Mouse (Mus musculus) limb, embryonic 13.5 days (tissue): Measurements from ENCODE around the gene Foxj3. TPM values are rescaled to one million over a fixed set of nuclear protein-coding genes. Genes with fewer than 3 reads are reported as not detected.

Experiments used
- ATAC-seq: fragments of 200-750 bp; cut with Nextera tagmentation; 2 replicates; pipeline ENCODE4 v1.8.0; 2017; ENCODE audit warnings: low read depth, moderate number of reproducible peaks, moderate TSS enrichment; ENCODE audit not compliant: low FRiP score
- H3K27ac ChIP-seq: fragments of 300-500 bp; sonication (generic); 2 replicates; pipeline ENCODE4 v1.5.1; 2015; ENCODE audit warnings: inconsistent platforms, mild to moderate bottlenecking, moderate library complexity
- H3K27me3 ChIP-seq: fragments of 300-500 bp; sonication (generic); 2 replicates; pipeline ENCODE4 v1.6.1; 2015; ENCODE audit warnings: mild to moderate bottlenecking, inconsistent platforms
- H3K36me3 ChIP-seq: fragments of 300-500 bp; sonication (generic); 2 replicates; pipeline ENCODE4 v1.6.1; 2015; ENCODE audit warnings: inconsistent platforms, mild to moderate bottlenecking, moderate library complexity
- H3K4me1 ChIP-seq: fragments of 300-500 bp; sonication (generic); 2 replicates; pipeline ENCODE4 v1.6.1; 2015; ENCODE audit warnings: inconsistent platforms
- H3K4me2 ChIP-seq: fragments of 300-500 bp; sonication (generic); replicated peaks from 2 replicates; pipeline ENCODE4 v1.6.1; 2015; ENCODE audit warnings: inconsistent platforms, mild to moderate bottlenecking, moderate library complexity
- H3K4me3 ChIP-seq: fragments of 300-500 bp; sonication (generic); 2 replicates; pipeline ENCODE4 v1.5.1; 2015; ENCODE audit warnings: moderate library complexity, mild to moderate bottlenecking, inconsistent platforms
- H3K9ac ChIP-seq: fragments of 300-500 bp; sonication (generic); 2 replicates; pipeline ENCODE4 v1.6.1; 2015; ENCODE audit warnings: mild to moderate bottlenecking, inconsistent platforms
- H3K9me3 ChIP-seq: fragments of 300-500 bp; sonication (generic); 2 replicates; pipeline ENCODE4 v1.6.1; 2016; ENCODE audit warnings: inconsistent platforms
- WGBS: fragments of 180-500 bp; shearing (Covaris S2); methylation state at CpG from one replicate; pipeline ENCODE4 v1.1.7; 2015; 5-methylcytosine and 5-hydroxymethylcytosine counted together
- polyA plus RNA-seq: library from polyadenylated mRNA; unstranded; fragments of >200 nt; fragmentation: Nextera tagmentation; extraction: Ambion mirVana; gene quantifications from 2 replicates; pipeline ENCODE4 v1.2.1, GENCODE M21; 2015

The Foxj3 gene
- polyA plus RNA-seq, 1 experiment from 2014 or later: 26.9 TPM

- ATAC-seq: no peak
- Histone ChIP-seq H3K4me1 (no peaks in the 10 kb centered on the region), H3K27me3 (no peaks in the 10 kb centered on the region), H3K4me2 (no peak overlapping the region), H3K27ac (no peak overlapping the region), H3K9me3 (no peaks in the 10 kb centered on the region), H3K36me3 (no peaks in the 10 kb centered on the region), H3K9ac (no peak overlapping the region), H3K4me3 (no peak overlapping the region)
- 77% methylated on average over 10 of the region's 10 CpGs for whole genome bisulfite sequencing
Observed at GRCm38 (mm10) chr4:119669356-119670209, 132.8 kb downstream of the Foxj3 start.

- Histone ChIP-seq H3K27me3 (no peaks in the 10 kb centered on the region), H3K36me3 (no peaks in the 10 kb centered on the region), H3K9ac (no peak overlapping the region), H3K4me3 (no peak overlapping the region), H3K4me1 (no peaks in the 10 kb centered on the region), H3K27ac (no peak overlapping the region), H3K4me2 (no peak overlapping the region), H3K9me3 (no peaks in the 10 kb centered on the region)
- no peak for ATAC-seq
- WGBS: 49% methylated on average over 7 of the region's 7 CpGs
Observed at GRCm38 (mm10) chr4:119670210-119670555, 133.4 kb downstream of the Foxj3 start.

- Histone ChIP-seq H3K4me3 (no peak overlapping the region), H3K9me3 (no peaks in the 10 kb centered on the region), H3K9ac (no peak overlapping the region), H3K4me2 (no peak overlapping the region), H3K27me3 (no peaks in the 10 kb centered on the region), H3K27ac (no peak overlapping the region), H3K4me1 (no peaks in the 10 kb centered on the region), H3K36me3 (no peaks in the 10 kb centered on the region)
- 89% methylated on average over 6 of the region's 6 CpGs for WGBS
- no peak for ATAC-seq
Observed at GRCm38 (mm10) chr4:119670736-119671135, 133.9 kb downstream of the Foxj3 start.

- Histone ChIP-seq H3K36me3 (no peaks in the 10 kb centered on the region), H3K9ac (no peak overlapping the region), H3K4me1 (no peaks in the 10 kb centered on the region), H3K27ac (no peak overlapping the region), H3K9me3 (no peaks in the 10 kb centered on the region), H3K27me3 (no peaks in the 10 kb centered on the region), H3K4me3 (no peak overlapping the region), H3K4me2 (no peak overlapping the region)
- no peak for ATAC-seq
- WGBS: 89% methylated on average over 9 of the region's 9 CpGs
Observed at GRCm38 (mm10) chr4:119671164-119671563, 134.4 kb downstream of the Foxj3 start.

- no peak overlapping the region for H3K9ac ChIP-seq
- no peaks in the 10 kb centered on the region for H3K9me3 ChIP-seq
- no peaks in the 10 kb centered on the region for H3K36me3 ChIP-seq
- no peaks in the 10 kb centered on the region for H3K27me3 ChIP-seq
- H3K4me3 ChIP-seq: no peak overlapping the region
- H3K4me2 ChIP-seq: no peak overlapping the region
- ATAC-seq: no peak
- H3K27ac ChIP-seq: no peak overlapping the region
- H3K4me1 ChIP-seq: no peaks in the 10 kb centered on the region
- 37% methylated on average over 5 of the region's 5 CpGs for WGBS
Observed at GRCm38 (mm10) chr4:119672685-119673084, 135.9 kb downstream of the Foxj3 start.

Other genes starting within 250 kb of the Foxj3 start
- 637 TPM in 2 replicates for gene Ybx1, start 242.4 kb upstream of the Foxj3 start, polyA plus RNA-seq
- 105 and 108 TPM in 2 replicates for gene Ppih, start 216.5 kb upstream of the Foxj3 start, polyA plus RNA-seq
- 6.6 and 7.5 TPM in 2 replicates for gene Ccdc30, start 121.5 kb upstream of the Foxj3 start, polyA plus RNA-seq
- gene Ppcs, start 114.6 kb upstream of the Foxj3 start, polyA plus RNA-seq: 29.3 and 33.0 TPM in 2 replicates
- 0.19 and 0.34 TPM in 2 replicates for gene Zmynd12, start 114.2 kb upstream of the Foxj3 start, polyA plus RNA-seq
- 0.96 and 1.2 TPM in 2 replicates for gene Rimkla, start 44.4 kb upstream of the Foxj3 start, polyA plus RNA-seq
- 4.9 and 5.8 TPM in 2 replicates for gene Frg2f1, start 2.5 kb downstream of the Foxj3 start, polyA plus RNA-seq
- not detected in 2 replicates for gene Guca2a, start 100.7 kb downstream of the Foxj3 start, polyA plus RNA-seq
- not detected in 2 replicates for gene Guca2b, start 122.0 kb downstream of the Foxj3 start, polyA plus RNA-seq
- gene Hivep3, start 196.8 kb downstream of the Foxj3 start, polyA plus RNA-seq: 2.1 and 2.4 TPM in 2 replicates